Mouse (Mus musculus) cerebral cortex, adult 2 months (tissue): ENCODE measurements around the gene Rasa2.

Experiments
- WGBS: fragments of 180-500 bp; shearing (Covaris S2); methylation state at CpG from one replicate; pipeline ENCODE4 v1.1.7; 2018; 5-methylcytosine and 5-hydroxymethylcytosine counted together

The Rasa2 gene

DNA sequence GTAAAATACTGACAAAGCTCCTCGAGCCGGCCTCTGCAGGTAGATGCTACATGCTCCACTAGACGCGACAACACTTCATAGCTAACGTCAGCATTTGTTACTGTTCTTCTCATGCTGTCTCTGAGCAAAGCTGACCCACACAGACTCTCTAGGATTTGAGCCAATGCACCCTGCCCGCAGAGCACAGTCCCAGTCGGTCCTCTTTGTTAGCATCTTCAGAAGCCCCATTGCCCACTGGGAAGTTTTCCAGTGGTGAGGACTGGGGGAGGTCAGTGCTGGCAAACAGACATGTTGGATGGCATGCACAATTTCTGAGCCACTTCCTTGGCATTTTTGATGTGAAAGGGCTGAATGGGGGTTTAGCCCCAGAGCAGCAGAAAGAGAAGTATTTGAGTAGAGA, 8.0 kb upstream of the Rasa2 start:
- WGBS, result 70% methylated on average over 7 of the region's 7 CpGs

DNA sequence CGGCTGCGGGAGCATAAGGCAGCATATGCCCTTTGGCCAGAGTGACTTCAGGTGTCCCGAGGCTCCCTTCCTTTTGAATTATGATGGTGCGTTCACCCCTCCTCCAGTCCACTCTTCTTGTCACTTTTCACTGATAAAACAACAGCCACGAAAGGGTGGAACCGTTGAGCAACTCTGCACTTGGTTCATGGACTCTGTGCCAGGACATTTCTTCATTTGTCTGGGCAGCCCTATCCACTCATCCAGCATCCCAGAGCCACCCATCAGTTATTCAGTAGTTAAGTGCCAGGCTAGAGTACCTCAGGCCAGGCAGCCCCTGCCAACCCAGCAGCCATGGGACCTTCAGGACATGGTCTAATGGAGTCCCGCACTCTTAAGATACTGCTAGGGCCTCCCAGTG, 7.1 kb upstream of the Rasa2 start:
- 80% methylated on average over 7 of the region's 7 CpGs for WGBS

DNA sequence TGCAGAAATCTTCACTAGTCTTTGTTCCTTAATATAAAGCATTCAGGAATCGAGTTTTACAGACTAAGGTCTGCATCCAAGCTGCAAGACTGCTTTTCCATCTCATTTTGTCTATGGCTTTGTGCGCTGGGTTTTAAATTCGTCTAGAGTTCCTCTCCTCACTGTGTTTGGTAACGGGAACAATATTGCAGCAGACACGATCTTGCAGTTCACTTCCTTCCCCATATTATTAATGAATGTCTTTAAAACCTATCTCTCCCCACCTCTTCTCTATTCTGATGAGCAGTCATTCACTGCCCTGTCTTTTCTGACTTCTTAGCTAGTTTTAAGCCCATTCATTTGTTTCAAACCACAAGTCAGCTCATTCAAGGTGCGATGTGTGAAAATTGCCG, 5.7 kb upstream of the Rasa2 start:
- 76% methylated on average over 7 of the region's 7 CpGs for WGBS

DNA sequence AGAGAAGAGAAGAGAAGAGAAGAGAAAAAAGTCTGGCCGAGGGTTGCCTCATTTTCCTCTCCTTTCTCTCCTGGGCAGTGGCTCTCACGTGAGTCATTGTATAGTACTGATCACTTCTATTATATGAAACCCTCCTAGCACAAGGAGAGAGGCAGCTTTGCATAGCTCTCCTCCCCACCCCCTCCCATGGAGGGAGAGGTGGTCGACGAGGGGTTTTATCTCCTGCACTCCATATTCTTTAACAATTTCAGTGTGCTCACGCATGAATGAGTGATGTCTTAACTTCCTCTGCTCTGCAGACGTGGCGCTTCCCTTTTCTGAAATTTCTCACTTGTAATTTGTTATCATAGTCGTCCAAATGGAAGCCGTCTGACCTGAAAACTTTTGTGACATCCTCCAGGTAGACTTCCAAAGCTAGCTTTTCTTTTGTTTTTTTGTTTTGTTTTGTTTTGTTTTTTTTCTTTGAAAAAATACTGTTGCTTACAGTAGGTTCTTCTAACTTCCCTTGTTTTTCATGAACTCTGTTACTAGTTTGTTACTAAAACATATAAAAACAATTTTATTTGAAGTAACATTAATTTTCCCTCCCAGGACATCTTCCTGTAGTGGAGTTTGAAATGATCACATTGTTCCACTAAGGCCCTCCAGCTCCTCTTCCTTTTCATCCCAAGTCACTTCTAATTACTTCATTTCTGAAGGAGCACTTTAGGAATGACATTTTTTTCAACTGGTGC, 5.2 kb upstream of the Rasa2 start:
- 67% methylated on average over 9 of the region's 9 CpGs for WGBS

DNA sequence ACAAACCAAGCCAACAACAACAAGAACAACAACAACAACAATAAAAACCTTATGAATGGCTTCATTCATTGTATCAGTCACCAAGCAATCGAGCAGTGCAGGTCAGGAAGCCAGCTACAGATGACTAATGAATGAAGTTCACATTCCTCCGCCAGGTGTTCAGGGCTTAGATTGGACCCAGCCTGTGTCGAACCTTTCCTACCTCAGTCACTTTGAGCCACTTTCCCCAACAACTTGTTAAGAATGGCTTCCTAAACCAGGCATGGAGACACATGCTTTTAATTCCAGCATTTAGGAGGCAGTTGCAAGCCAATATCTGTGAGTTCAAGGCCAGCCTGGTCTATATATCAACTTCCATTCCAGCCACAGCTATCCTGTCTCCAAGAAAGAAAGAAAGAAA, 4.5 kb upstream of the Rasa2 start:
- WGBS, result 78% methylated on average over 3 of the region's 3 CpGs

DNA sequence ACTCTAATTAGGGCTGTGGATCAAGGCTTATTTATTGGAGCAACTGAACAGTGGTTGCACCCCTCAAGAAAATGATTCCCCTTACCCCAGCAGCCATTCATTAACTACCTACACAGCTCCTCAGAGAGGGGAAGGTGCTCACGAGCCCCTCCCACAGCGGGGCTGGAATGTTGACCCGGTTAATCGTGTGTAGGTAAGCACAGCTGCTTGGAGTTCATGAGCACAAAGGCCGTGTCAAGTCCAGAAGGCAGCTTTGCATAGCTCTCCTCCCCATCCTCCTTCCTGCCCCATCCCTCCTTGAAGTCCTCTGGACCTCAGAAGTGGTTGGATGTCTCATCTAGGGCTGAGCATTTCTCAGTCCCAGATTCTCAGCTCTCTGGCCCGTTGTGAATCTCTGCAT, 3.8 kb upstream of the Rasa2 start:
- 82% methylated on average over 6 of the region's 6 CpGs for WGBS

DNA sequence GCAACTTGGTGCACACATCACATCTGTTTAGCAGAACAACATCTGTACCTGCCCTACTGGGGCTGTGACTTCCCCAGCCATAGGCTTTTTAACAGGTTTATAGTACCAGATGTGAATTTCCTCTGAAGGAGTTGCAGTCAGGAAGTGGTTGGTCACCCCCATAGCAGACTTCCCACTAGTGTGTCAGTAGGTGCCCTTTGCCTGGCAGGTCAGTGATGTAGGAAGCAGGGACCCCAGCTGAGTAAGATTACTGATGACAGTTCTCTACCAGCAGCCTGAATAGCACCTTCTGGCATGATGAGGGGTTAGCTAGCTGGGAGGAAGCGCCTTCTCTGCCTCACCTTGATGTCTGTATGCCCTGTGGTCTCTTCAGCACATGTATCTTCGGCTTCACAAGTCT, 2.4 kb upstream of the Rasa2 start:
- whole genome bisulfite sequencing, result 95% methylated on average over 2 of the region's 2 CpGs

DNA sequence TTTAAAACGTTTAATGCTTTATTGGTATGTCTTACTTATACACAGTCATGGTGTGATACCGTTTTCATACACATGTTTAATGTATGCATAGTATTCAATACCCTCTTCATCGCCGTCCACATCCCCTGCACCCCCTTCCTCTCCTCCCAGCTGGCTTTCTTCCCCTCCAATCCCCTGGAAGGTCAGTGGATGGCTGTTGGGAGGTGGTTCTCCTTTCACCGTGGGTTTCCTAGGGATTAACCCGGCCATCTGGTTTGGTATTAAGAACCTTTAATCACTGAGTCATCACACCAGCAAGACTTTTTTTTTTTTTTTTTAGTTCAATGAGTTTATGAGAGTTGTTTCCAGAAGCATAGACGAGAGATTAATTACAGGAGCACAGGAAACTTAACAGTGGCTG, 1.3 kb upstream of the Rasa2 start:
- WGBS, result 70% methylated on average over 7 of the region's 7 CpGs

DNA sequence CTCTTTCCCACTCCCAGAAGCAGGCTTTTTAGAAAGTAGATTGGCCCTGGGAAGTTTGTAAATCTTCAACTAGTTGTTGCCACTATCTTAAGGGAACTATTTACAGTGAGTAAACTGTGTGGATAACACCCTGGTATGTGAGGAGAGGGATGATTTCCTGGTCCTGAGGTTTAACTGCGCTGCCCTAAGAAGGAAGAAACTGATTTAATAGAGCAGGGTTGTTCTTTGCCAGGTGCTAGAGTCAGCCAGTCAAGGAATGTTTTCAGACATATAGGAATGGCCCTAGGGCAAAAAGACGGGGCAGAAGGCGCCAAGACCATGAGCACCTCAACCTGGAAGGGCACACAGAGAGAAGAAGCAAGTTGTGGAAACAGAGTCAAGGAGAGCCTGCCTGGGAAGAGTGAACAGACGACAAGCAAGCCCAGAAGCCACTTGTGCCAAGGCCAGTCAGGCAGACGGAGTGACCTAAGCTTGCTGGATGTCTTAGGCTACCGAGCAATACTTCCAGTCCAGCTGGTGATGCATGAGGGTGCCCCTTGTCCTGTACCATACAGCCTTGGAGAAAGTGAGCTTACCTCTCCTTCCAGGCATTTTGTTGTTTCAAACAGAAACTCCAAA, 765 bp upstream of the Rasa2 start:
- 72% methylated on average over 6 of the region's 6 CpGs for WGBS

DNA sequence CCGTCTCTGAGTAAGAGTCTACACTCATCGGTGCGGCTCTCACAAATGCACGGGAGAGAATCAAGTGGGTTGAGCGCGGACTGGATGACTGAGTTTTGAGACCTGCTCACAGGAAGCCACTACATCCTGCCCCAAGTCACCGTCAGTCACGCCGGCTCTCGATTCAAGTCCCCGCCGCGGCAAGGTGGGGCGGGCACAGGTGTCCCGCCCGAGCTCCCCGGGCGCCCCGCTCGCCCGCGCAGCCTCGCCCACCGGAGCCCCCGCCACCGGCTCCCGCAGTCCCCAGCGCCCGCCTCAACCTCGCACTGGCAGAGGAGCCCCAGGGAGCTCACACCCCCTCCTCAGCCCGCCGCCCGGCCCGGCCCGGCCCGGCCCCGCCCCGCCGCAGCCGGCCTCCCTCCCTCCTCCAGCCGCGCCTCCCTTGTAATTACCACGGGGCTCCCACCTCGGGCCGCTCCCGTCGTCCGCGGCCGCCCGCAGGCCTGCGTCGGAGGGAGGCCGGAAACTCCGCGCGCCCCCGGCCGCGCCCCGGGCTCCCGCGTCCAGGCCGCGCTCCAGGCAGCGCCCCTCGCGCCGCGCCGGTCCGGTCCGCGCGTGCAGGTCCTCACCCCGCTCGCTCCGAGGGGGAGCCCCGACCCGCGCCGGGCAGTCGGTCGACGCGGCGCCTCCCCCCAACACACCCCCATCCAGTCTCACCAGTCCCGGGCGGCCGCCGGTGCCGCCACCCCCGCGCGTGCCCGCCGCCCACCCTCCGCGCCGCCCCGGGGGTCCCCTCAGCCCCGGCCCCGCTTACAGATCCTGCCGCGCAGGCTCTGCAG, 637 bp downstream of the Rasa2 start:
- WGBS, result under 1% methylated on average over 91 of the region's 105 CpGs

DNA sequence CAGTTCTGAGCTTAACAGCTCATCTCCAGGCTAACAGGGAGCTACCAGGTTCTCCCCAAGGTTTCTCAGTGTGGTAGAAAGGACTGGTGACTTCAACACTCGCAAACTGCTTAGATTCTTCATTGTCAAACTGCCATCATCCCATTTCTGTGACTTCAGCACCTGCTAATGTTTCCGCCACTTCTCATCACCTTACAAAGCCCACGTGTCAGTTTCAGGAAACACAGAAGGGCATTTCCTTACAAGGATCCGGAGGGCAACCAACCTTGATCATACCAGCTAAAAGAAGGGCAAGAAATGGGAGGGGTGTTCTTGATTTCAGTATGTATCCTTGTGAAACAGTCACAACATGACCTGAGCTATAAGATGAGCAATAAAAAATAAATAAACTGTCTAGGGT, 2.3 kb downstream of the Rasa2 start:
- WGBS, result 68% methylated on average over 4 of the region's 4 CpGs

DNA sequence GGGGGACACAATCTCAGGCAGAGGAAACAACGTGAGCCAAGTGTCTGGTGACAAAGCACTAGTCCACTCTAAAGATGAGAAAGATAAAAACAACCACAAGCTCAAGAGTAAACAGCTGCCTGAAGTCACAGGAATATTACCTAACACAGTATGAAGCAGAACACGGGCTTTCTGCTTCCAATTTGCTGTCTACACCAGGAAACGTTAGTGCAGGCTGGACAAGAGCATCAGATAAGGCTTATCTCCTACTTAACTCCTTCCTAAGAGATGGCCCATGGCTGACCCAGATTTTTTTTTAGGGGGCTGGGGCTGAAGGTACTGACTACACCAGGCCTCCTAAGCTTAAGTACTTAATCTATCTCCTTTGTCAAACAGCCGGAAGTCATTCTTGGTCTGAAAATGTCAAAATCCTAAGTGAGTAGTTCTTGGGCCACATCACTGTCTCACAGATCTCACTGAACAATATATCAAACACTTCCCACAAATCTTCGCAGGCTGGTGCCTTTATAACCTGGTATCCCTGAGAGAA, 3.8 kb downstream of the Rasa2 start:
- WGBS, result 54% methylated on average over 5 of the region's 5 CpGs

DNA sequence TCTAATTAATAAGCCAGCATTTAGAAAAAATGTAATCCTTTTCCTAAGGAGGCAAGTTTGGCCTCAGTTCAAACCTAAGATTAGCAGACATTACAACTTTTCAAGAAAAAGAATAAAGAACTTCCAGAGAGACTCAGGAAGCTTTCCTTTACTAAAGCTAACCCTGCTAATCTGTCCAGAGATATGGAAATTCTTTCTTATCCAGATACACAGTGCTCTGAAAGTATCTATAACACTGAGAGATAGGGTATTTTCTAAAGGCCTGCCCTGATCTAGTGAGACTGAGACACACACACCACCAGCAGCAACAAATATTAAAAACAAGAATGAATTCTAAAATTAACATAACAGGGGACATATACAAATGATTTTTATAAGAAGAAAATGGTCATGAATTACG, 4.4 kb downstream of the Rasa2 start:
- WGBS, result 54% methylated on average over 1 of the region's 1 CpGs

DNA sequence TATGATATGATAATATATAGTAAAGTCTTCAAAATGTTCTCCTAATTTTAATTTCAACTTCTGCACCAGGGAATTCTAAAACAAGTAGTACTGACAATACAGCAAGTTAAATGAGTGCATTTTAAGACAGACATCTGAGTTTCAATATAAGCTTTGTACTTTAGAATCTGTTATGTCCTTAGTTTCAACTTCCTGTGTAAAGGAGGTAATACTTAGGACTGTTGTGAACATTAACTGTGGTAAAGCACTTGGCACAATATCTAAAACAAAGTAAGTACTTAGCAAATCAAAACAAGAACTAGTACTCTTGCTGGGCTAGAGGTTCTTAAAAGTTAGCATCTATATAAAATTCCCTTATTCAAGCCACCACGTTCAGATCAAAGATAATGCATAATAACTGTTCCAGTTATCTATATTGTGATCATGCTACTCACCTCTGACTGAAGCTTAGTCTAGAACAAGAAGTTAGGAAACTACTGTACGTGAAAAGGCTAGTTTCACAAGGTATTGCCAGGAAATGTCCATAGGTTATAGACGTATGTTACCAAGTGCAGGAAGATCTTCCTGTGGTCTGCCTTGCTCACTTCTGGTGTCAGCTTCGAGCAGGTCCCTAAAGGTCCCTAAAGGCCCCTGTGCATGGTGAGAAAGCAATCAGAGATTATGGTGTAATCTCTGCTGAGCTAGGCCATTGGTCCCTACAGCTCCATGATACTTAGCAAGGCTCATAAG, 12.8 kb downstream of the Rasa2 start:
- 81% methylated on average over 4 of the region's 4 CpGs for WGBS

DNA sequence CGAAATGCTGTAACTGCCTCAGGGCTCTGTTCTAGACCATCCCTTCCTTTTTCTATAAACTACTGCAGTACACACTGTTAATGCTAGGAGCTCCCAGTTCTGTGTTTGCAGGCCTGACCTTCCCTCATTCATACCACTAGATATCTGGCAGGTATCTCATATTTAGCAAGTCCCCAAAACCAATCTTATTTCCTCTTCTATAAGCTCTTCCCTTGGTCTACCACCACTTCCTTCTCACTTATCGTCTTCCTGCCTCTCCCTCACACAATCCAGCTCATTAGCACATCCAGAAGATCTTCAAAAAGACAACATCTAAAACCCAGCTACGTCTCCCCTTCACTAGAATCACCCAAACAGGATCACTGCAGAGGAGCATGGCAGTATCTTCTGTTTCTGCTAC, 19.1 kb downstream of the Rasa2 start:
- 62% methylated on average over 3 of the region's 3 CpGs for WGBS

DNA sequence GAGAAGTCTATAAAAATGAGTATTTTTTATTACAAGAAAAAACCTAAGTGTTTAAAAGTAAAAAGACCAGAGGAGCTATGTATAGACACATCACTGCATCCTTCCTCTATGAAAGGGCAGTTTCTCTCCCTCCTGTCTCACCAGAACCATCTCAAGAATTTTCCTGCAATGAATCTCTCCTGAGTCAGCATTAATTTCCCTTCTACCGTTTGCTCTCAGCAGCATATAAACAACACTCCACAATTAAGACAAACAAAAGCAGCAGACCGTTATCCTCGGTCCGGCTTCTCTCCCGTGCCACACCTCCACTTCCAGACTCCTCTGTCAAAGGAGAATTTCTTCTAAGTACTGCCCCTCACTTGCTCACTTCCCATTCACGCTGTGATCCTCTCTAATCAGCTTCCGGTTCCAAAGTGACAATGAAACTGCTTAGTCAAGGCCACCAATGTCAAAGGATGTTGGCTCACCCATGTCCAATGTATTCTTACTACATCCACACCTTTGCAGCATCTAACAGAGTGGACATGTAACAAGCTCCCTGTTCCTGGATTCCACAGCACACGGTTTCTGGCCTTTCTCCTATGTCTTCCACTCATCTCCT, 19.6 kb downstream of the Rasa2 start:
- 45% methylated on average over 8 of the region's 8 CpGs for WGBS

DNA sequence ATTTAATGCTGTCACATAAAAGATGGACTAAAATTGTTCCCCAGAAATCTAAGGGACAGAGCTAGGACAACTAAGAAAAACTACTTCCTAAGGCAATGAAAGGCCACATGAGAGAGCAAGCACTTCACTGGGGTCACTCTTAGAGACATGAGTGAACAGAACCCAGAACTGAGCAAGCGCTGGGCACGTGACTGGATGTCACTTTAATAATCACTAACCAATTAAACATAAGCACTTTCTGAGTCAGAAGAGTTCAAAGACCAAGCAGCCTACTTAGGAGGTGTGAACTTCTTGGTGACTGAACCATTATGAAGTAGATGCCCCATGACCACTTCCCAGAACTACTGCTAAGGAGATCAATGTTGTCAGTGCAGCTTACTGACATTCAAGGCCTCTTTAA, 20.6 kb downstream of the Rasa2 start:
- WGBS, result 95% methylated on average over 2 of the region's 2 CpGs

DNA sequence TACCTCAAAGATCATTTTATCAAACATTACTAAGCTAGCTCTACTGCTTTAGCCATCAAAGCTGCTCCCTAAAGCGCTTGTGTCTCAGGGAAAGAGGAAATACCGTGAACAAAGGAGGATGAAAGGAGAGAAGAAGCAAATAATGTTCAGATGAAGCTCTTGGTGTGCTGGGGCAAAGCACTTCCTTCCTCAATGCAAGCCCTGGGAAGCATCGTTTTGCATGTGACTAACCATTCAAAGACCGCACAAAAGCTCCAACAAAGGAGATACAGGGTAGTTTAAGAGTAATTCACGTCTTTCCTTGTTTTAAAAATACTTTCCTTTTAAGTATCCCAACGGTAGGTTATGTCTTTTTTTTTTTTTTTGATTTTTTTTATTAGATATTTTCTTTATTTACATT, 28.0 kb downstream of the Rasa2 start:
- 63% methylated on average over 6 of the region's 6 CpGs for WGBS

DNA sequence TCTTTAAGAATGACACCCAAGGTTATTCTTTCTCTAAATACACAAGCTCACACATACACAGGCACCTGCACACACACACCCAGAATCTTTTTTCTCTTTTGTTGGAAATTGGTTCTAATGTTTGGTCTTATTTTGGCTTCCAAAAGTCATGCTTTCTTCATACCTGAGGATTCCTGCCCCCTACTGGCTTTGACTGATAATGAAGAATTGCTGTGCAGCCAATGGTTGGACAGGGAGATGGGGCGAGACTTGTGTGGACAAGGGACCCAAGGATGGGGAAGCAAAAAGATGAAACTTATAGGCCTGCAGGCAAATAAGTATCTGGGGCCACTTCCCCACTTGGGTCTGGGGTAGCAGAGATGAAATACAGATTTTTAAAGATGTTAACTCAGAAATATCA, 33.5 kb downstream of the Rasa2 start:
- WGBS, result 94% methylated on average over 1 of the region's 1 CpGs

DNA sequence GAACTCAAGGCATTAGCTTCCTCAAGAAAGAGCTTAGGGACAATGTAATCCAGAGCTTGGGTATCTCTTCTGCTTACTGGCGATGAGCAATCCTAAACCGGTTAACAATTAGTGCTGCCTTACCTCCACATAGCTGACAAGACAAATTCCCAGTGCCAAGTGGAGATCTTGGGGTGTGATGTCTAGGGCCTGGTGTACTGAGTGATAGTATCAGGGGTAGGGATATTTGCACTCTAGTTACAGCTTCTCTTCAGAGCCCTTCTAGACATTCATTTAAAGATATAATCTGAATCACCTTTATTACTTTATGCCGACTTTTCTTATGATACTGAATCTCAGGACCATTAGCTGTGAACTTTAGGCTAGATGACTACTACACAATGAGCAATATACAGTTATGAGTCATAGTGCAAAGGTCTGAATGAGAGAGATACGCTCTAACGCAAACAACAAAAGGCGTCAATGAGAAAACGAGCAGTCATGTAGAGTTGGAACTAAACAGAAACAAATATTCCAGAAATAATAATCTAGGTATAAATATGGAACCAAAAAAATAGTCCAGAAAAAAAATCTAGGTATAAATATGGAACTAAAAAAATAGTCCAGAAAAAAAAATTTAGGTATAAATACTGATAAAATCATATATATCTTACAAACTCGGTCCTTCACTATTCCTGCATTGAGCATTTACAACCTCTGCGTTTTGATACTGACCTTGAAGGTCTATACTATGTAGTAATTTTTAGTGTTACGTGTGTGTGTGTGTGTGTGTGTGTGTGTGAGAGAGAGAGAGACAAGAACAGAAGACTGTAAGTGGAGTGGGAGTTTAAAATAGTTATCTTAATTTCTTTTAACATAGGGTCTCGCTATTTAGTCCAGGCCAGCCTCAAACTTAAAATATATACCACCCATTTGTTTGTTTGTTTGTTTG, 38.5 kb downstream of the Rasa2 start:
- WGBS, result 94% methylated on average over 11 of the region's 11 CpGs

DNA sequence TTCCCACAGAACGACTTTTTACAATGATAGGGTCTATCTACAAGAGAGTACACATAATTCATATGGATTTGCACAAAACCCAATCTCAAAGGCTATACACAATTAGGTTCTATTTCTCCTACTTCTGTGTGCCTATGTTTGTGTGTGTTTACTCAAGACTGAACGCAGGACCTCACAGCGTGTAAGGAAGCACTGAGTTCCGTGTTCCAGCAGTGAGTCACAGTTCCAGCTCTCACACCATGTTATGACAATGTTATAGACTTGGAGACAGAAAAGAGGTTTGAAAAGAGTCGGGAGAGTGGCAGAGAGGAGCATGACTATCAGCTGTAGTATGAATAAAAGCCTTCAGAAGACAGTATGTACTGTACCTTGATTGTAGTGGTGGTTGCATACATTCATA, 42.1 kb downstream of the Rasa2 start:
- WGBS, result 83% methylated on average over 5 of the region's 5 CpGs
